Mouse (Mus musculus): ENCODE results near the gene Fam171a1. TPM values are rescaled to one million over a fixed set of nuclear protein-coding genes. Genes with fewer than 3 reads are reported as not detected.

Gene Fam171a1
- total and polyA plus RNA-seq, 2 experiments from 2014 or later, result 35.4 to 56.5 TPM

DNA sequence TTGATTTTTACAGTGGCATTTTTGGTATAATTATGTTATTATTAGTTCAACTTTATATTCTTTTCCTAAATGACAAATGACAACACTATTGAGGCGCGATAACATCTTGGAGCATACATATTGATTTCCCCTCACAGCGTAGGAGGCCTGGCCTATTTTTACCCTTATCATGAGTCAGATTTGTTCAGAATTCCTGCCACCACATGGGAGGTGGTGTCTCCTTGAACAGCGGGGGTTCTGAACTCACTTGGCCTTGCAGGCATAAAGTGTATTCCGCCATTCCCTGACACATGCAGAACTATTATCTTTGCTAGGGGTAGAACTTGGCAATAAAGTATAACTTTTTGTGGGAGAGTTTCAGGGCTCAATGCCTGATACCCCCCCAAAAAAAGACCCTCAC lies 30.3 kb downstream of the Fam171a1 start:
- Histone ChIP-seq H3K9me3 (ENCODE audit: low read length) (no peaks in the 10 kb centered on the region), H3K4me1 (ENCODE audit: insufficient read depth, low read length) (no peaks in the 10 kb centered on the region), H3K4me2 (ENCODE audit: low read depth, low read length) (no peak overlapping the region), H3K27ac (no peak overlapping the region), H3K27me3 (ENCODE audit: insufficient read depth, low read length) (no peaks in the 10 kb centered on the region), H3K36me3 (ENCODE audit: insufficient read depth, low read length) (no peaks in the 10 kb centered on the region), H3K9ac (replicated peaks; ENCODE audit: low read length) (no peak overlapping the region), H3K4me3 (ENCODE audit: low read length) (no peak overlapping the region)
- TF ChIP-seq CTCF (IDR thresholded peaks at IDR 0.05; ENCODE audit: low read depth), result no peak
- no peak for ATAC-seq
- 86% methylated on average over 5 of the region's 5 CpGs for WGBS
- no peak for DNase-seq (ENCODE audit: low spot score)

DNA sequence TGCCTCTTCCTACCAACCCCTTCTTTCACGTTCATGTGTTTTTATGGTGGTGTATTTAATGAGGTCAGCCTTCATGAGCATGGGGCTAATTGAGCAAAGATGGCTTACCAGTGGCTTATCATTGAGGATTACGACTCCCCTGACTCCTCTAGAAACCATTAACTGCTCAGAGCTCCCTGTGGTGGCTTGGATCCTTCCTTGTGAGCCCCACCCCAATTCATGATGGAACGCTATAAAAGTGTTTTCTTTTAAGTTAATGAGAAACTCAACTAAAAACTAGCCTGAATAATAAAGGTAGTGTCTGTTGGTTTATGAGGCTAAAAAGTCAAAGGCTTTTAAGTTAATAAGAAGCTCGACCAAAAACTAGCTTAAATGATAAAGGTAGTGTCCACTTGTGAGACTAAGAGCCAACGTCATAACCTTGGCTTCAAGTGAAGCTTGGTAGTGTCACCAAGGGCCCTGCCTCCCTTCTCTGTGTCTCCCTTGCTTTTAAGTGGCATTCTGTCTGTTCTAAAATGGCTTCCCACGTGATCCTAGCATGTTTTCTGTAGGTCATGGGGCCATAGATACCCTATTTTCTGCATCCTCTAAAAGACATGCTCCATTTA lies 33.6 kb downstream of the Fam171a1 start:
- TF ChIP-seq CTCF (IDR thresholded peaks at IDR 0.05; ENCODE audit: low read depth), result no peak
- DNase-seq (ENCODE audit: low spot score) (no peak), ATAC-seq (no peak)
- 88% methylated on average over 6 of the region's 6 CpGs for WGBS
- H3K27ac ChIP-seq, result no peak overlapping the region
- H3K4me2 ChIP-seq (ENCODE audit: low read depth, low read length), result no peak overlapping the region
- no peak overlapping the region for H3K9ac ChIP-seq (replicated peaks; ENCODE audit: low read length)
- no peak overlapping the region for H3K4me3 ChIP-seq (ENCODE audit: low read length)
- H3K9me3 ChIP-seq (ENCODE audit: low read length), result no peaks in the 10 kb centered on the region
- no peaks in the 10 kb centered on the region for H3K27me3 ChIP-seq (ENCODE audit: insufficient read depth, low read length)
- H3K4me1 ChIP-seq (ENCODE audit: insufficient read depth, low read length), result no peaks in the 10 kb centered on the region
- H3K36me3 ChIP-seq (ENCODE audit: insufficient read depth, low read length), result no peaks in the 10 kb centered on the region

DNA sequence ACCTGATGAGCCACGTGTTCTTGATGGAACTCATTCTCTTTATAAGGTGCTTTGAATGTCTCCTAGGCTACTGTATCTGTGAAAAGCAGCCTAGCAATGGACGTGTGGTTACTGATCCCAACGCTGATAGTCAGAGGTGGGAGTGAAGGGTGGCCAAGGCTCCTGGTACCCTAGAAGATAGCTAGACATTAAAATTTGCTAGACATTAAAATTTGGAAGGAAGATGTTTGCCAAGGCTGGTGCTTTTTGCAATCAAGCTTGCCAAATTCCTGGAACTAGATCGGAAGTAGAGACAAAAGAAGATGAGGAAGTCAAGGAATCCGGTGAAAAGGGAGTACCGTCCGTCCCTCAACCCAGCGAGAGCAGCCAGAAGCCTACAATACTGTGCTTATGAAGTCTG lies 34.7 kb downstream of the Fam171a1 start:
- H3K27ac ChIP-seq, result no peak overlapping the region
- no peak overlapping the region for H3K9ac ChIP-seq (replicated peaks; ENCODE audit: low read length)
- WGBS, result 86% methylated on average over 8 of the region's 8 CpGs
- no peaks in the 10 kb centered on the region for H3K9me3 ChIP-seq (ENCODE audit: low read length)
- ATAC-seq (no peak), DNase-seq (ENCODE audit: low spot score) (no peak)
- H3K4me1 ChIP-seq (ENCODE audit: insufficient read depth, low read length), result no peaks in the 10 kb centered on the region
- no peak for TF ChIP-seq CTCF (IDR thresholded peaks at IDR 0.05; ENCODE audit: low read depth)
- H3K4me2 ChIP-seq (ENCODE audit: low read depth, low read length), result no peak overlapping the region
- no peaks in the 10 kb centered on the region for H3K27me3 ChIP-seq (ENCODE audit: insufficient read depth, low read length)
- H3K36me3 ChIP-seq (ENCODE audit: insufficient read depth, low read length), result no peaks in the 10 kb centered on the region
- H3K4me3 ChIP-seq (ENCODE audit: low read length), result no peak overlapping the region

DNA sequence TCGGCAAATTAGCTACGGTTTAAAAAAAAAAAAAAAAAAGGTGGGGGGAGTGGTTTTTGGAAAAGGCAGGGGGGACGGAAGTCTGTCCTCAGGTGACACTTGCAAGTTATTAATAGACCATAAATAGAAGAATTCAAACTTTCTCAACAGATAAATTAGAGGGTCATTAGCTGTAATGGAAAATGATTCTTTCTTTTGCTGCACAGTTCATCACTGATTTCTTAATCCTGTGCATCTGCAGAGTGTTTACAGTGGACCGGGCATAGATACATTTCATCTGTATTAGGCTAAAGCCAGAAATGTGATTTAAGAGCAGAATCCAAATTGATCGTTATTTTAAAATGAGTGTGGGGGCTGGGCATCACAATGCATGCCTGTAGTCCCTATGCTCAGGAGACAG lies 36.3 kb downstream of the Fam171a1 start:
- Histone ChIP-seq H3K27ac (no peak overlapping the region), H3K36me3 (ENCODE audit: insufficient read depth, low read length) (no peaks in the 10 kb centered on the region), H3K4me3 (ENCODE audit: low read length) (no peak overlapping the region), H3K4me1 (ENCODE audit: insufficient read depth, low read length) (0 out of 2 replicates have a peak, but pooled peaks cover 4% of the 10 kb centered on the region), H3K4me2 (ENCODE audit: low read depth, low read length) (no peak overlapping the region), H3K9ac (replicated peaks; ENCODE audit: low read length) (no peak overlapping the region), H3K27me3 (ENCODE audit: insufficient read depth, low read length) (no peaks in the 10 kb centered on the region), H3K9me3 (ENCODE audit: low read length) (no peaks in the 10 kb centered on the region)
- 73% methylated on average over 5 of the region's 5 CpGs for whole genome bisulfite sequencing
- no peak for DNase-seq (ENCODE audit: low spot score)
- TF ChIP-seq CTCF (IDR thresholded peaks at IDR 0.05; ENCODE audit: low read depth), result no peak
- ATAC-seq, result no peak

DNA sequence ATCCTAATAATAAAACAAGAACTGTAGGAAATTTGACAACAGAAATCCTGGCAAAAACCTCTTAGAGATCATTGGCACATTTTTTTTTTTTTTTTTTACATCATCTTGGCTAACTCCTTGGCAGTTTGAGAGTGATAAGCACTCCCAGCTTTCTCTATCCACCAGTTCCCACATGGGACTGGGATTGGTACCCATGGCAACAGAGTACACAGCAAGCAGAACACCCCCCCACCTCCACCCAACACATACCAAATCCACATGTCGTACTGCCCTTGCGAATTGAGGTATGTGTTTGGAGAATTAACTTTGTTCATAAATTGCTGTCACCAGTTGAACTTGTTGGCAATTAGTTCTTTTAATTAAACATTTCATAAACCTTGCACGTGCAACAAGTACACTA lies 37.3 kb downstream of the Fam171a1 start:
- Histone ChIP-seq H3K27ac (no peak overlapping the region), H3K9me3 (ENCODE audit: low read length) (no peaks in the 10 kb centered on the region), H3K4me1 (ENCODE audit: insufficient read depth, low read length) (0 out of 2 replicates have a peak, but pooled peaks cover 4% of the 10 kb centered on the region), H3K4me2 (ENCODE audit: low read depth, low read length) (no peak overlapping the region), H3K9ac (replicated peaks; ENCODE audit: low read length) (no peak overlapping the region), H3K27me3 (ENCODE audit: insufficient read depth, low read length) (no peaks in the 10 kb centered on the region), H3K4me3 (ENCODE audit: low read length) (no peak overlapping the region), H3K36me3 (ENCODE audit: insufficient read depth, low read length) (no peaks in the 10 kb centered on the region)
- DNase-seq (ENCODE audit: low spot score) (no peak), ATAC-seq (0 out of 2 replicates have a peak, but pooled peaks have one; percentile 47)
- WGBS, result 62% methylated on average over 3 of the region's 3 CpGs
- no peak for TF ChIP-seq CTCF (IDR thresholded peaks at IDR 0.05; ENCODE audit: low read depth)

DNA sequence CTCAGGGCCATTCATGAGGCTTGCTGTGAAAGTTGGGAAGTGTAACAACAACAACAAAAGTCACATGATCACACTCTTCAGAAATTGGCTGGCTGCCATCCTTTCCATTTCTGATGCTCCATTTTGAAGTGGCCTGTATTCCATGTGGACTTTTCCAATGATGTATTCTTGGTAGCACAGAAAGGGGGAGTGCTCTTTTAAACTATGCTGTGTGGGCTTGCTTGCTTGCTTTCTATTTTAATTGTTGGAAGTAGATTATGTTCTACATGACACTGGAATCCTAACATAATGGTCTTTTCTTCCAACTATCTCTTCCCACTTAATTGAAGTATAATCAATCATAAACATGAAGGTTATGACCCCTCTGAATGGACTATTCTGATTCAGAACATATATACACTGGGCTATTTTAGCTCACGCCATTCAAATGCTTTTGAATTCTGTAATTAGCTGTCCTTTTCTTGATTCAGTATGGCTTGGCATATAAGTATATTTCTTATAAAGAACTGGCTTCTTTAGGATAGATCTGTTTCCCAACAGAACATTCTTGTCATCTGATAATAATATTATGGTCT lies 40.2 kb downstream of the Fam171a1 start:
- ATAC-seq, result no peak
- 91% methylated on average over 1 of the region's 1 CpGs for WGBS
- no peaks in the 10 kb centered on the region for H3K27me3 ChIP-seq (ENCODE audit: insufficient read depth, low read length)
- no peaks in the 10 kb centered on the region for H3K36me3 ChIP-seq (ENCODE audit: insufficient read depth, low read length)
- H3K4me1 ChIP-seq (ENCODE audit: insufficient read depth, low read length), result peaks cover 12% of the 10 kb centered on the region
- no peak for DNase-seq (ENCODE audit: low spot score)
- TF ChIP-seq CTCF (IDR thresholded peaks at IDR 0.05; ENCODE audit: low read depth), result no peak
- no peak overlapping the region for H3K27ac ChIP-seq
- H3K9ac ChIP-seq (replicated peaks; ENCODE audit: low read length), result no peak overlapping the region
- H3K4me2 ChIP-seq (ENCODE audit: low read depth, low read length), result no peak overlapping the region
- no peak overlapping the region for H3K4me3 ChIP-seq (ENCODE audit: low read length)
- H3K9me3 ChIP-seq (ENCODE audit: low read length), result no peaks in the 10 kb centered on the region

DNA sequence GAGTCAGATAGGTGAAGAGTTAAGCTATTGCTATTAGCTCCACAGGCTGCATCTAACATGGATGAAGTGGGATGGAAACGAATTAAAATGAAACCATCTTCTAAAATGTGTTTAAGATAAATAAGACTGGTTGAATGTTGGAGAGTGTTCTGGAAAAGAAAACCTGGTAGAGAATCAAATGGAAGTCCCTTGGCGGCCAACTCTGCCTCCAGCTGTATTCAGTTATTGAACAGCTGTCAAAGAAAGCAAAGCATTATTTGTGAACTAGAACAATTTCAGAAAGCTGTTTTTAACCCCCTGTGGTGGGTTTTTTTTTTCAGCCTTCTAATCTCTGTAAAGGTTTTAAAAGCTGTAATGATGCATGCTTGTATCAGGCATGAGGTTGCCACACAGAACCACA lies 41.0 kb downstream of the Fam171a1 start:
- Histone ChIP-seq H3K4me2 (ENCODE audit: low read depth, low read length) (no peak overlapping the region), H3K9ac (replicated peaks; ENCODE audit: low read length) (no peak overlapping the region), H3K27me3 (ENCODE audit: insufficient read depth, low read length) (no peaks in the 10 kb centered on the region), H3K4me3 (ENCODE audit: low read length) (no peak overlapping the region), H3K4me1 (ENCODE audit: insufficient read depth, low read length) (peaks cover 12% of the 10 kb centered on the region), H3K9me3 (ENCODE audit: low read length) (no peaks in the 10 kb centered on the region), H3K36me3 (ENCODE audit: insufficient read depth, low read length) (no peaks in the 10 kb centered on the region), H3K27ac (no peak overlapping the region)
- 64% methylated on average over 2 of the region's 2 CpGs for WGBS
- no peak for TF ChIP-seq CTCF (IDR thresholded peaks at IDR 0.05; ENCODE audit: low read depth)
- no peak for DNase-seq (ENCODE audit: low spot score)
- no peak for ATAC-seq
